Mouse (Mus musculus) CD4-positive, CD25-positive, alpha-beta regulatory T cell, adult 2 months (primary cell): Measurements from ENCODE around the gene Gmeb2.

Experiments
- DNase-seq: peaks from one replicate; pipeline ENCODE4 v3.0.0-alpha.2; 2012; ENCODE audit warnings: low read depth, low spot score

The Gmeb2 gene

GRCm38 (mm10) chr2:181274639-181275038 lies 13.2 kb downstream of the Gmeb2 start:
- no peak for DNase-seq

- DNase-seq: no peak
These were observed 14.0 kb downstream of the Gmeb2 start for GRCm38 (mm10) chr2:181273829-181274228.

- no peak for DNase-seq
These were observed 15.7 kb downstream of the Gmeb2 start for GRCm38 (mm10) chr2:181272092-181272491.

- DNase-seq: no peak
These were observed 21.0 kb downstream of the Gmeb2 start for GRCm38 (mm10) chr2:181266839-181267238.

GRCm38 (mm10) chr2:181253248-181253647 lies 34.6 kb downstream of the Gmeb2 start:
- no peak for DNase-seq

- no peak for DNase-seq
These were observed 36.0 kb downstream of the Gmeb2 start for GRCm38 (mm10) chr2:181251841-181252240.

GRCm38 (mm10) chr2:181249217-181249616 lies 38.6 kb downstream of the Gmeb2 start:
- no peak for DNase-seq

- DNase-seq: no peak
These were observed 42.8 kb downstream of the Gmeb2 start for GRCm38 (mm10) chr2:181245031-181245430.

- DNase-seq: peak; percentile 32
These were observed 44.0 kb downstream of the Gmeb2 start for GRCm38 (mm10) chr2:181243706-181244394.

- DNase-seq: no peak
These were observed 45.5 kb downstream of the Gmeb2 start for GRCm38 (mm10) chr2:181242314-181242665.

- DNase-seq: peak; percentile 91
These were observed 46.1 kb downstream of the Gmeb2 start, which contains the start of gene Helz2 for GRCm38 (mm10) chr2:181241602-181242313. Gene Helz2 (minus strand): TSS chr2:181242027.

- DNase-seq: no peak
These were observed 46.9 kb downstream of the Gmeb2 start for GRCm38 (mm10) chr2:181240806-181241440.

- DNase-seq: no peak
These were observed 48.6 kb downstream of the Gmeb2 start for GRCm38 (mm10) chr2:181239261-181239660.

GRCm38 (mm10) chr2:181238861-181239260 lies 49.0 kb downstream of the Gmeb2 start:
- DNase-seq: no peak

- no peak for DNase-seq
These were observed 49.7 kb downstream of the Gmeb2 start for GRCm38 (mm10) chr2:181238091-181238610.

- DNase-seq: no peak
These were observed 50.4 kb downstream of the Gmeb2 start for GRCm38 (mm10) chr2:181237251-181238014.

GRCm38 (mm10) chr2:181235681-181236566 lies 51.9 kb downstream of the Gmeb2 start:
- no peak for DNase-seq

GRCm38 (mm10) chr2:181234680-181235079 lies 53.2 kb downstream of the Gmeb2 start:
- DNase-seq: no peak

GRCm38 (mm10) chr2:181233443-181233842 lies 54.4 kb downstream of the Gmeb2 start:
- DNase-seq: no peak

- DNase-seq: no peak
These were observed 56.7 kb downstream of the Gmeb2 start for GRCm38 (mm10) chr2:181231171-181231570.

GRCm38 (mm10) chr2:181228335-181228734 lies 59.5 kb downstream of the Gmeb2 start:
- no peak for DNase-seq
